Mouse (Mus musculus) heart, embryonic 16.5 days (tissue): ENCODE measurements around the gene Zfp423. TPM values are rescaled to one million over a fixed set of nuclear protein-coding genes. Genes with fewer than 3 reads are reported as not detected.

Experiments used
- ATAC-seq: fragments of 200-750 bp; cut with Nextera tagmentation; replicated peaks from 2 replicates; pipeline ENCODE4 v1.8.0; 2017; ENCODE audit warnings: moderate number of reproducible peaks; ENCODE audit not compliant: insufficient read depth, low FRiP score; ENCODE audit errors: extremely low read depth
- H3K27ac ChIP-seq: fragments of 300-500 bp; sonication (generic); 2 replicates; pipeline ENCODE4 v1.5.1; 2014; ENCODE audit warnings: mild to moderate bottlenecking, low read length, control low read depth, moderate library complexity
- H3K27me3 ChIP-seq: fragments of 300-500 bp; sonication (generic); 2 replicates; pipeline ENCODE4 v1.6.1; 2014; ENCODE audit warnings: low read length, mixed read lengths; ENCODE audit not compliant: control insufficient read depth, insufficient read depth
- H3K36me3 ChIP-seq: fragments of 300-500 bp; sonication (generic); 2 replicates; pipeline ENCODE4 v1.6.1; 2014; ENCODE audit not compliant: control insufficient read depth, insufficient read depth
- H3K4me1 ChIP-seq: fragments of 300-500 bp; sonication (generic); 2 replicates; pipeline ENCODE4 v1.6.1; 2014; ENCODE audit warnings: low read length, mixed read lengths; ENCODE audit not compliant: control insufficient read depth, insufficient read depth
- H3K4me2 ChIP-seq: fragments of 300-500 bp; sonication (generic); 2 replicates; pipeline ENCODE4 v1.6.1; 2014; ENCODE audit warnings: low read depth, mild to moderate bottlenecking, control low read depth, low read length
- H3K4me3 ChIP-seq: fragments of 300-500 bp; sonication (generic); 2 replicates; pipeline ENCODE4 v1.5.1; 2014; ENCODE audit warnings: mild to moderate bottlenecking, control low read depth, low read length
- H3K9ac ChIP-seq: fragments of 300-500 bp; sonication (generic); 2 replicates; pipeline ENCODE4 v1.6.1; 2014; ENCODE audit warnings: low read length, control low read depth
- H3K9me3 ChIP-seq: fragments of 300-500 bp; sonication (generic); replicated peaks from 2 replicates; pipeline ENCODE4 v1.6.1; 2016; ENCODE audit warnings: low read length; ENCODE audit not compliant: control insufficient read depth
- WGBS: fragments of 180-500 bp; shearing (Covaris S2); extraction: QIAGEN DNeasy Blood & Tissue Kit; methylation state at CpG from one replicate; pipeline ENCODE4 v1.1.7; 2014; 5-methylcytosine and 5-hydroxymethylcytosine counted together
- polyA plus RNA-seq: library from polyadenylated mRNA; unstranded; fragments of >200 nt; fragmentation: Nextera tagmentation; extraction: Ambion mirVana; gene quantifications from 2 replicates; pipeline ENCODE4 v1.2.1, GENCODE M21; 2015

The Zfp423 gene
- polyA plus RNA-seq, 1 experiment from 2014 or later = 3.1 TPM

DNA sequence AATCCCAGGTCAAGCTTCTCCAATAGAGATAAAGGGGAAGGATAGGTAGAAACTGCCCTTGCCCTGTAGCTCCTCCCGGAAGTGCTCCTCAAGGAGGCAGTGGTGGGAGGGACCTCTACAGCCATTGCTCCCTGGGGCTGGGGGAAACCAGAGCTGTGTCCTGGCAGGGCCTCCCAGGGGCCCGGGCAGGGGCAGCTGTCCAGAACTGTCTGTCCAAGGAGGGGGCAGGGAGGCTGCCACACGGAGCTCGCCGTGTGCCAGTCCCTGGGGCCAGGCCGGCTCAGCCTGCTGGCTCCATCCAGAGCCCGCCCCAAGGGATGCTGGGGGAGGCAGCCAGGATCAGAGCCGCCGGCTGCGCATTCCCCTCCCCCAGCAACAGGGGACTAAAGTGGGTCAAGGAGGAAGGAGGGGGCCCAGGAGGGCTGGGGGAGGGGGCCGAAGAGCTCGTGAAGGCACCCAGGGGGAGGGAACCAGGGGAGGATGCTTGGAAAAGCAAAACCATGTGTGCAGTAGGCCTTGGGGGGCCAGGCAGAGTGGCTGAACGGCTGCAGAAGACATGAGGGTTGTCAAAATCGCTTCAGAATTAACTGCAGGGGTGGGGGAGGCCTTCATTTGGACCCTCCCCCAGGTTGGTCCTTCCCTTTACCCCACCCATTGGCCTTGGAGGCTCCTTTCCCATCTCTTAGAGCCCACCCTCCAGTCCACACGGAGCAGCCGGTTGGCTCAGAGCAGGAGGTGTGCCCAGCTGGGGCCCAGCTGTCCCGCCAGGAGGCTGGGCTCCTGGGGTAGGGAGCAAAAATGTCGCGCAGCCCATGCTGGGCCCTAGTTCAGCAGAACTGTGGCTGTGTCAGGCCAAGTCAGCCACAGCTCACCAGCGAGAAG, 20.8 kb downstream of the Zfp423 start:
- Histone ChIP-seq H3K4me2 (peak overlapping the region; percentile 77), H3K9ac (peak overlapping the region; percentile 55), H3K4me3 (peak overlapping the region; percentile 42), H3K9me3 (no peaks in the 10 kb centered on the region), H3K27me3 (no peaks in the 10 kb centered on the region), H3K36me3 (no peaks in the 10 kb centered on the region), H3K4me1 (peaks cover 16% of the 10 kb centered on the region), H3K27ac (peak overlapping the region; percentile 63)
- peak; percentile 87 for ATAC-seq
- WGBS = 3% methylated on average over 20 of the region's 20 CpGs

GRCm38 (mm10) chr8:87937211-87937610, 22.2 kb downstream of the Zfp423 start:
- WGBS = 94% methylated on average over 3 of the region's 3 CpGs
- Histone ChIP-seq H3K4me3 (no peak overlapping the region), H3K4me1 (peaks cover 15% of the 10 kb centered on the region), H3K9me3 (no peaks in the 10 kb centered on the region), H3K36me3 (no peaks in the 10 kb centered on the region), H3K27ac (no peak overlapping the region), H3K9ac (no peak overlapping the region), H3K27me3 (no peaks in the 10 kb centered on the region), H3K4me2 (no peak overlapping the region)
- no peak for ATAC-seq

- Histone ChIP-seq H3K4me2 (no peak overlapping the region), H3K36me3 (no peaks in the 10 kb centered on the region), H3K27me3 (no peaks in the 10 kb centered on the region), H3K27ac (no peak overlapping the region), H3K9ac (no peak overlapping the region), H3K4me3 (no peak overlapping the region), H3K4me1 (peaks cover 15% of the 10 kb centered on the region), H3K9me3 (no peaks in the 10 kb centered on the region)
- ATAC-seq = no peak
- 85% methylated on average over 6 of the region's 6 CpGs for WGBS
Measured at GRCm38 (mm10) chr8:87935088-87935680, 24.2 kb downstream of the Zfp423 start.

DNA sequence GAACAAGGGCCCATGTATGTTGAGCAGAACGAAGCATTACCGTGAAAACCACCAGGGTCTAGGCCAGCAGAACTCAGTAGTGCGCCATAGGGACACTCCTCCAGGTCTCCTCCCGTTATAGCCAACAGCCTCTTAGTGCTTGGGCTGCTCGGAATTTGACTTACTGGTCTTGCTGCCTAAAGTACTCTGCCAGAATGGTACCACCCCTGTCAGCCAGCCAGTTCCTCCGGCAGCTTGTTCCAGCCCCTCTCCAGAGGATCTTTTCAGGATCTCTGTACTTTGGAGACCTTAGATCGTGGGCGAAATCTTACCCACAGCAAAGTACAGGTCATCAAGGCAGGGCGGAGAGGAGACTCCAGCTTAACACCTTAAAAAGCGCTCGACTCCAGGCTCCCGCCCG, 25.2 kb downstream of the Zfp423 start:
- 63% methylated on average over 13 of the region's 13 CpGs for WGBS
- H3K4me3 ChIP-seq = no peak overlapping the region
- no peak overlapping the region for H3K27ac ChIP-seq
- H3K9ac ChIP-seq = no peak overlapping the region
- peaks cover 11% of the 10 kb centered on the region for H3K4me1 ChIP-seq
- no peaks in the 10 kb centered on the region for H3K9me3 ChIP-seq
- H3K4me2 ChIP-seq = no peak overlapping the region
- H3K27me3 ChIP-seq = no peaks in the 10 kb centered on the region
- no peak for ATAC-seq
- no peaks in the 10 kb centered on the region for H3K36me3 ChIP-seq

DNA sequence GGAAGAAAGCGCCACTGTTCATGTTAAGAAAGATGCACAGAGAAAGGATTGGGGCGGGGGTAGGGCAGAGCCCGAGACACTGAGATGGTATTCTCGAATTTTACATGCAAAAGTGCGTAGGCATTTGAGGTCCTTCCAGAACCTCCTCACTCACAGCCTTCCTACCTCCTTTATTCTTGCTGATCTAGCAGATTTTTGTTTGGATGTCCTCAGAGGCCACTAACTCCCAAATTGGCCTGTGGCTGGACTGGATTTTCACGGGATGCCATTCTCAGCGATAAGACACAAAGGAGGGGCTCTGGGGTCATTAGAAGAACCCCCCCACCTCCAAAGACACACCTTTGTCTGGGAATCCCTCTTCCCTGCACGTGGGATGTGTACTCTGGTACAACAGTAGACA, 25.6 kb downstream of the Zfp423 start:
- no peak for ATAC-seq
- WGBS = 67% methylated on average over 8 of the region's 8 CpGs

DNA sequence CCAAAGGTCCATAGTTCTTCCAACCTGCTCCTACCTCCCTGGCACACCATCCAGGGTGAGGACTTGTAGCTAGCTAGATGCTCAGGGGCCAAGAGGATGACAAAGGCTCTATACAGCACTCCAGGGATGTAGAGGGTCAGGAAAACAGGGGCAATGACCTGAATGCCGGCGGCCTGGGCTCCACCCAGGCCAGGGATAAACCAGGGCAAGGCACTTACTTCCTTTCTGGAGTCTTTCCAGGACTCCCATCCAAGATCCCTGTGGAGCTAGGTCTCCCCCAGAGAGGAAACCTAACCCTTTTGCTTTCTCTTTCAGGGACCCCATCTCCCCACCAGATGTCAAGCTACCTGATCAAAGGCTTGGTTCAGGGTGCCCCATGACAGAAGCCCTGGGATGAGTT, 30.5 kb downstream of the Zfp423 start:
- peak overlapping the region; percentile 44; the same call in 1 of the 2 replicates for H3K27ac ChIP-seq
- H3K36me3 ChIP-seq = no peaks in the 10 kb centered on the region

More for the DNA sequence above, 25.6 kb downstream of the Zfp423 start:
- H3K27ac ChIP-seq = no peak overlapping the region
- H3K4me1 ChIP-seq = peaks cover 8% of the 10 kb centered on the region
- no peak overlapping the region for H3K9ac ChIP-seq
- H3K4me2 ChIP-seq = no peak overlapping the region
- H3K4me3 ChIP-seq = no peak overlapping the region
- H3K27me3 ChIP-seq = no peaks in the 10 kb centered on the region
- no peaks in the 10 kb centered on the region for H3K36me3 ChIP-seq
- H3K9me3 ChIP-seq = no peaks in the 10 kb centered on the region

GRCm38 (mm10) chr8:87927034-87927830, 32.2 kb downstream of the Zfp423 start:
- WGBS = 55% methylated on average over 10 of the region's 10 CpGs
- Histone ChIP-seq H3K4me3 (no peak overlapping the region), H3K9ac (no peak overlapping the region), H3K27me3 (no peaks in the 10 kb centered on the region), H3K36me3 (no peaks in the 10 kb centered on the region), H3K27ac (no peak overlapping the region), H3K9me3 (no peaks in the 10 kb centered on the region), H3K4me1 (peaks cover 7% of the 10 kb centered on the region; the same call in 1 of the 2 replicates), H3K4me2 (no peak overlapping the region)
- ATAC-seq = no peak

More for the DNA sequence above, 30.5 kb downstream of the Zfp423 start:
- Histone ChIP-seq H3K9me3 (no peaks in the 10 kb centered on the region), H3K4me2 (no peak overlapping the region), H3K4me3 (no peak overlapping the region), H3K9ac (no peak overlapping the region), H3K27me3 (no peaks in the 10 kb centered on the region), H3K4me1 (peaks cover 7% of the 10 kb centered on the region; the same call in 1 of the 2 replicates)
- WGBS = 45% methylated on average over 2 of the region's 2 CpGs
- peak; percentile 49; the same call in 1 of the 2 replicates for ATAC-seq

GRCm38 (mm10) chr8:87926098-87926890, 33.1 kb downstream of the Zfp423 start:
- Histone ChIP-seq H3K4me1 (peaks cover 7% of the 10 kb centered on the region; the same call in 1 of the 2 replicates), H3K4me2 (no peak overlapping the region), H3K4me3 (no peak overlapping the region), H3K27me3 (no peaks in the 10 kb centered on the region), H3K36me3 (no peaks in the 10 kb centered on the region), H3K9ac (no peak overlapping the region), H3K9me3 (no peaks in the 10 kb centered on the region), H3K27ac (no peak overlapping the region)
- ATAC-seq = no peak
- WGBS = 72% methylated on average over 7 of the region's 7 CpGs
